Comparison of ENCODE assay signal across 8 mouse cellular contexts in the genomic region with DNA sequence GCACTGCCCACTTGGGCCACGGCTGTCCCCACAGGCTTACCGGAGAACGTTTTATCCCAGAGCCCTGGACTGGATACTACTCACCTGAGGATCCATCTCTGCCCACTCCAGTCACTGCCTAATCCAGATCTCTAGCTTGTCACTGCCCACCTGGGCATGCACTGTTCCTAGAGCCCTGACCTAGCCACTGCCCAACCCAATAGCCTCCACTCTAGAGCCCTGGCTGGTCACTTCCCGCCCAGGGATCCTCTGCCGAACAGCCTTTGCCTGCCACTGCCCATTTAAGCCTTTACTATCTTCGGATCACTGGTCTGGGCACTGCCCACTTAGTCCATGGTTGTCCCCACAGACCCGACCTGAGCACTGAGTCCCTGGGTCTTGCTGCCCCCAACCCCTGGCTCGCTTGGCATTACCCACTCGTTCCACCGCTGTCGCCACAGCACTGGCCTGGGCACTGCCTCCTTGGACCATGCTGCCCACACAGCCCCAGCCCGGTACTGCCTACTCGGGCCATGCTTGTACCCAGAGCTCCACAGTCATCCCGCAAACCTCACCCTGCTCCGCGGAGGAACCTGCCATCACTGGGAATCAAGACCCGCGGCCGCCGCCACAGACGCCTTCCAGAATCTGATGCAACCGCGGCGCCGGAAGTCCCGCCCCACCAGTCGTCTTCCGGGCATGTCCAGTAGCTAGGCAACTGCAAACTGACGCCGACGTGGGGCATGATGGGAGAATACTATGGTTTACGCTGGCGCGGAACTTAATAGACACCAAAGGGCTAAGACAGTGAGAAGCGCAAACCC. TPM values are rescaled to one million over a fixed set of nuclear protein-coding genes. Genes with fewer than 3 reads are reported as not detected.
DNase-seq lines count a peak whose midpoint lies in the region; ATAC-seq and TF ChIP-seq lines count a peak whose summit lies in the region.

A gene (minus strand): TSS at position 663 of the 803 bp plus-strand sequence.

- peaks cover 34% of the 10 kb centered on the region for H3K4me1 ChIP-seq in hindbrain, embryonic 13.5 days (replicated peaks)

- H3K9me3 ChIP-seq in hindbrain, embryonic 13.5 days, result no peaks in the 10 kb centered on the region

- peak within 1 kb of the TSS; percentile 82 for H3K27ac ChIP-seq in hindbrain, embryonic 13.5 days

- H3K36me3 ChIP-seq in hindbrain, embryonic 13.5 days, result peaks cover 13% of the 10 kb centered on the region; the same call in 1 of the 2 replicates

- POLR2A ChIA-PET in Patski (lab: Charles Lee), result interaction anchor here (1.0 to 1.2 kb wide), 3 partner anchors 11 to 33 kb away, joined by 3 read pairs; no protein-coding TSS in a partner anchor

- no peaks in the 10 kb centered on the region for H3K27me3 ChIP-seq in Patski
- no peaks in the 10 kb centered on the region for H3K27me3 ChIP-seq in hindbrain, embryonic 13.5 days

- TF ChIP-seq CTCF in Patski (IDR thresholded peaks at IDR 0.05), result no peak

- peak within 1 kb of the TSS; percentile 92 for H3K9ac ChIP-seq in hindbrain, embryonic 13.5 days

- peak within 1 kb of the TSS; percentile 92 for H3K4me3 ChIP-seq in hindbrain, embryonic 13.5 days

- CTCF ChIA-PET in Patski (lab: Charles Lee), result no interaction called here

- in situ Hi-C loops in Patski (cut with MboI; ENCODE audit: low pct_unique_long_range_greater_than_20kb), result loop anchor here (5.0 kb wide), 1 partner anchor 93 kb away; no protein-coding TSS in a partner anchor

- 3% methylated on average over 35 of the region's 35 CpGs for WGBS in hindbrain, embryonic 13.5 days

- peak within 1 kb of the TSS; percentile 87 for H3K4me2 ChIP-seq in hindbrain, embryonic 13.5 days

- ATAC-seq in Patski, result peak; percentile 86
- peak; percentile 98 for ATAC-seq in hindbrain, embryonic 13.5 days (ENCODE audit: low FRiP score)

- peak; percentile 70 for DNase-seq in Patski (ENCODE audit: low read depth, low spot score)
- peak; percentile 92 to 94 for DNase-seq in cerebellum, postnatal 14 days
- DNase-seq in frontal cortex, postnatal 14 days (ENCODE audit: low spot score in 2 of 2), result peak; percentile 85 to 88
- DNase-seq in layer of hippocampus, postnatal 25 days (ENCODE audit: extremely low spot score in 1 of 2, low spot score in 1 of 2), result peak; percentile 83 to 92
- DNase-seq in lung, postnatal 25 days (ENCODE audit: low spot score), result peak; percentile 97
- peak; percentile 98 for DNase-seq in retina, embryonic 14.5 days (ENCODE audit: low spot score)
- peak; percentile 96 for DNase-seq in thymus, postnatal 4 days

RNA-seq across cellular contexts. Expression of the gene that starts here (rescaled TPM):
- polyA plus RNA-seq in Patski (2021), result 81.5 TPM
- 57.8 and 66.1 TPM in 2 replicates for polyA plus RNA-seq in hindbrain, embryonic 13.5 days (2015; fragmentation: Nextera tagmentation; extraction: Ambion mirVana)
- 10 to 100 TPM; 46.0 to 56.4 TPM for total RNA-seq in layer of hippocampus, postnatal 25 days (2021)

Comparison
In these comparisons a context has a peak if more than half of its experiments do, and no peak if none do; other contexts are left out.
1. Peak in every context shown above with its lines: DNase-seq, ATAC-seq, H3K4me3 ChIP-seq and H3K27ac ChIP-seq.